Mouse (Mus musculus) hindbrain, embryonic 13.5 days (tissue): ENCODE measurements around the gene Nenf. TPM values are rescaled to one million over a fixed set of nuclear protein-coding genes. Genes with fewer than 3 reads are reported as not detected.

Experiments used
- ATAC-seq: fragments of 200-750 bp; cut with Nextera tagmentation; 2 replicates; pipeline ENCODE4 v1.8.0; 2017; ENCODE audit warnings: moderate TSS enrichment; ENCODE audit not compliant: low FRiP score
- H3K27ac ChIP-seq: fragments of 300-500 bp; sonication (generic); 2 replicates; pipeline ENCODE4 v1.5.1; 2015; ENCODE audit warnings: inconsistent platforms, mild to moderate bottlenecking, moderate library complexity
- H3K27me3 ChIP-seq: fragments of 300-500 bp; sonication (generic); 2 replicates; pipeline ENCODE4 v1.6.1; 2015; ENCODE audit warnings: mild to moderate bottlenecking, inconsistent platforms
- H3K36me3 ChIP-seq: fragments of 300-500 bp; sonication (generic); 2 replicates; pipeline ENCODE4 v1.6.1; 2015; ENCODE audit warnings: mild to moderate bottlenecking, inconsistent platforms
- H3K4me1 ChIP-seq: fragments of 300-500 bp; sonication (generic); replicated peaks from 2 replicates; pipeline ENCODE4 v1.6.1; 2015; ENCODE audit warnings: inconsistent platforms
- H3K4me2 ChIP-seq: fragments of 300-500 bp; sonication (generic); 2 replicates; pipeline ENCODE4 v1.6.1; 2015; ENCODE audit warnings: inconsistent platforms, mild to moderate bottlenecking, moderate library complexity
- H3K4me3 ChIP-seq: fragments of 300-500 bp; sonication (generic); 2 replicates; pipeline ENCODE4 v1.5.1; 2015; ENCODE audit warnings: mild to moderate bottlenecking, inconsistent platforms
- H3K9ac ChIP-seq: fragments of 300-500 bp; sonication (generic); 2 replicates; pipeline ENCODE4 v1.6.1; 2015; ENCODE audit warnings: mild to moderate bottlenecking, inconsistent platforms
- H3K9me3 ChIP-seq: fragments of 300-500 bp; sonication (generic); 2 replicates; pipeline ENCODE4 v1.6.1; 2016; ENCODE audit warnings: inconsistent platforms
- WGBS: fragments of 180-500 bp; shearing (Covaris S2); methylation state at CpG from one replicate; pipeline ENCODE4 v1.1.7; 2015; 5-methylcytosine and 5-hydroxymethylcytosine counted together
- polyA plus RNA-seq: library from polyadenylated mRNA; unstranded; fragments of >200 nt; fragmentation: Nextera tagmentation; extraction: Ambion mirVana; gene quantifications from 2 replicates; pipeline ENCODE4 v1.2.1, GENCODE M21; 2015

The Nenf gene
- polyA plus RNA-seq, 1 experiment from 2014 or later = 109 TPM

GRCm38 (mm10) chr1:191275527-191275926 lies 42.5 kb downstream of the Nenf start:
- WGBS = 7% methylated on average over 12 of the region's 12 CpGs
- Histone ChIP-seq H3K9me3 (no peaks in the 10 kb centered on the region), H3K27ac (no peak overlapping the region), H3K4me1 (no peaks in the 10 kb centered on the region), H3K27me3 (no peaks in the 10 kb centered on the region), H3K9ac (no peak overlapping the region), H3K36me3 (no peaks in the 10 kb centered on the region), H3K4me3 (no peak overlapping the region), H3K4me2 (no peak overlapping the region)
- ATAC-seq = no peak

GRCm38 (mm10) chr1:191272660-191273059 lies 45.3 kb downstream of the Nenf start:
- H3K27me3 ChIP-seq = no peaks in the 10 kb centered on the region
- no peak overlapping the region for H3K4me3 ChIP-seq
- H3K9ac ChIP-seq = no peak overlapping the region
- no peaks in the 10 kb centered on the region for H3K36me3 ChIP-seq
- no peak overlapping the region for H3K27ac ChIP-seq
- H3K4me1 ChIP-seq = no peaks in the 10 kb centered on the region; the same call in 1 of the 2 replicates
- 80% methylated on average over 3 of the region's 3 CpGs for WGBS
- H3K9me3 ChIP-seq = no peaks in the 10 kb centered on the region
- ATAC-seq = no peak
- H3K4me2 ChIP-seq = no peak overlapping the region

- Histone ChIP-seq H3K27ac (no peak overlapping the region), H3K4me3 (no peak overlapping the region), H3K4me2 (no peak overlapping the region), H3K36me3 (no peaks in the 10 kb centered on the region), H3K4me1 (no peaks in the 10 kb centered on the region; the same call in 1 of the 2 replicates), H3K9ac (no peak overlapping the region), H3K27me3 (no peaks in the 10 kb centered on the region), H3K9me3 (no peaks in the 10 kb centered on the region)
- no peak for ATAC-seq
- 78% methylated on average over 8 of the region's 8 CpGs for WGBS
These were observed 48.4 kb downstream of the Nenf start for GRCm38 (mm10) chr1:191269648-191269952.

GRCm38 (mm10) chr1:191268797-191269647 lies 49.0 kb downstream of the Nenf start:
- H3K4me1 ChIP-seq = no peaks in the 10 kb centered on the region; the same call in 1 of the 2 replicates
- H3K4me2 ChIP-seq = no peak overlapping the region
- WGBS = 77% methylated on average over 5 of the region's 5 CpGs
- no peak overlapping the region for H3K27ac ChIP-seq
- no peaks in the 10 kb centered on the region for H3K36me3 ChIP-seq
- H3K27me3 ChIP-seq = no peaks in the 10 kb centered on the region
- H3K4me3 ChIP-seq = no peak overlapping the region
- ATAC-seq = no peak
- no peaks in the 10 kb centered on the region for H3K9me3 ChIP-seq
- H3K9ac ChIP-seq = no peak overlapping the region

GRCm38 (mm10) chr1:191267856-191268255 lies 50.1 kb downstream of the Nenf start:
- Histone ChIP-seq H3K27ac (no peak overlapping the region), H3K4me2 (no peak overlapping the region), H3K9ac (no peak overlapping the region), H3K36me3 (no peaks in the 10 kb centered on the region), H3K4me1 (no peaks in the 10 kb centered on the region; the same call in 1 of the 2 replicates), H3K9me3 (no peaks in the 10 kb centered on the region), H3K4me3 (no peak overlapping the region), H3K27me3 (no peaks in the 10 kb centered on the region)
- ATAC-seq = no peak
- WGBS = 41% methylated on average over 5 of the region's 5 CpGs

GRCm38 (mm10) chr1:191267162-191267561 lies 50.8 kb downstream of the Nenf start:
- ATAC-seq = no peak
- no peaks in the 10 kb centered on the region for H3K36me3 ChIP-seq

GRCm38 (mm10) chr1:191263471-191263870 lies 54.5 kb downstream of the Nenf start:
- Histone ChIP-seq H3K4me3 (no peak overlapping the region), H3K9ac (no peak overlapping the region), H3K36me3 (no peaks in the 10 kb centered on the region), H3K4me1 (no peaks in the 10 kb centered on the region; the same call in 1 of the 2 replicates), H3K27ac (no peak overlapping the region), H3K4me2 (no peak overlapping the region), H3K27me3 (no peaks in the 10 kb centered on the region), H3K9me3 (no peaks in the 10 kb centered on the region)
- ATAC-seq = no peak
- WGBS = 88% methylated on average over 5 of the region's 5 CpGs

More at GRCm38 (mm10) chr1:191267162-191267561, 50.8 kb downstream of the Nenf start:
- H3K4me2 ChIP-seq = no peak overlapping the region
- no peak overlapping the region for H3K27ac ChIP-seq
- no peaks in the 10 kb centered on the region for H3K9me3 ChIP-seq
- H3K27me3 ChIP-seq = no peaks in the 10 kb centered on the region
- WGBS = 91% methylated on average over 5 of the region's 5 CpGs
- no peak overlapping the region for H3K9ac ChIP-seq
- no peak overlapping the region for H3K4me3 ChIP-seq
- no peaks in the 10 kb centered on the region; the same call in 1 of the 2 replicates for H3K4me1 ChIP-seq

GRCm38 (mm10) chr1:191261861-191262260 lies 56.1 kb downstream of the Nenf start:
- Histone ChIP-seq H3K9ac (no peak overlapping the region), H3K27ac (no peak overlapping the region), H3K9me3 (no peaks in the 10 kb centered on the region), H3K4me2 (no peak overlapping the region), H3K4me3 (no peak overlapping the region), H3K27me3 (no peaks in the 10 kb centered on the region), H3K4me1 (no peaks in the 10 kb centered on the region), H3K36me3 (no peaks in the 10 kb centered on the region)
- WGBS = 14% methylated on average over 6 of the region's 6 CpGs
- ATAC-seq = no peak

- H3K27me3 ChIP-seq = no peaks in the 10 kb centered on the region
- no peaks in the 10 kb centered on the region for H3K4me1 ChIP-seq
- H3K9me3 ChIP-seq = no peaks in the 10 kb centered on the region
- ATAC-seq = no peak
- no peak overlapping the region for H3K4me3 ChIP-seq
- WGBS = 80% methylated on average over 5 of the region's 5 CpGs
- H3K36me3 ChIP-seq = no peaks in the 10 kb centered on the region
- no peak overlapping the region for H3K4me2 ChIP-seq
- no peak overlapping the region for H3K27ac ChIP-seq
- no peak overlapping the region for H3K9ac ChIP-seq
These were observed 58.3 kb downstream of the Nenf start for GRCm38 (mm10) chr1:191259661-191260060.

GRCm38 (mm10) chr1:191259121-191259520 lies 58.9 kb downstream of the Nenf start:
- Histone ChIP-seq H3K9me3 (no peaks in the 10 kb centered on the region), H3K4me1 (no peaks in the 10 kb centered on the region), H3K27ac (no peak overlapping the region), H3K36me3 (no peaks in the 10 kb centered on the region), H3K27me3 (no peaks in the 10 kb centered on the region), H3K4me3 (no peak overlapping the region), H3K4me2 (no peak overlapping the region), H3K9ac (no peak overlapping the region)
- no peak for ATAC-seq
- WGBS = 36% methylated on average over 7 of the region's 7 CpGs

GRCm38 (mm10) chr1:191258521-191258920 lies 59.5 kb downstream of the Nenf start:
- H3K4me3 ChIP-seq = no peak overlapping the region
- no peaks in the 10 kb centered on the region for H3K27me3 ChIP-seq
- ATAC-seq = no peak
- H3K4me1 ChIP-seq = no peaks in the 10 kb centered on the region
- WGBS = 69% methylated on average over 3 of the region's 3 CpGs
- H3K4me2 ChIP-seq = no peak overlapping the region
- H3K36me3 ChIP-seq = no peaks in the 10 kb centered on the region
- no peak overlapping the region for H3K9ac ChIP-seq
- H3K27ac ChIP-seq = no peak overlapping the region
- no peaks in the 10 kb centered on the region for H3K9me3 ChIP-seq

GRCm38 (mm10) chr1:191257981-191258380 lies 60.0 kb downstream of the Nenf start:
- Histone ChIP-seq H3K4me1 (no peaks in the 10 kb centered on the region), H3K4me3 (no peak overlapping the region), H3K9ac (no peak overlapping the region), H3K27ac (no peak overlapping the region), H3K9me3 (no peaks in the 10 kb centered on the region), H3K27me3 (no peaks in the 10 kb centered on the region), H3K36me3 (no peaks in the 10 kb centered on the region), H3K4me2 (no peak overlapping the region)
- no peak for ATAC-seq
- WGBS = 38% methylated on average over 2 of the region's 2 CpGs

- Histone ChIP-seq H3K36me3 (no peaks in the 10 kb centered on the region), H3K9me3 (no peaks in the 10 kb centered on the region), H3K4me1 (no peaks in the 10 kb centered on the region), H3K27me3 (no peaks in the 10 kb centered on the region), H3K27ac (no peak overlapping the region), H3K4me3 (no peak overlapping the region), H3K4me2 (no peak overlapping the region), H3K9ac (no peak overlapping the region; the same call in 1 of the 2 replicates)
- 85% methylated on average over 3 of the region's 3 CpGs for WGBS
- no peak for ATAC-seq
These were observed 60.6 kb downstream of the Nenf start for GRCm38 (mm10) chr1:191257351-191257771.
